Mouse (Mus musculus): ENCODE results near the gene Cc2d2a. TPM values are rescaled to one million over a fixed set of nuclear protein-coding genes. Genes with fewer than 3 reads are reported as not detected.

The Cc2d2a gene
- polyA plus RNA-seq, 2 experiments, result 8.6 to 11.1 TPM

DNA sequence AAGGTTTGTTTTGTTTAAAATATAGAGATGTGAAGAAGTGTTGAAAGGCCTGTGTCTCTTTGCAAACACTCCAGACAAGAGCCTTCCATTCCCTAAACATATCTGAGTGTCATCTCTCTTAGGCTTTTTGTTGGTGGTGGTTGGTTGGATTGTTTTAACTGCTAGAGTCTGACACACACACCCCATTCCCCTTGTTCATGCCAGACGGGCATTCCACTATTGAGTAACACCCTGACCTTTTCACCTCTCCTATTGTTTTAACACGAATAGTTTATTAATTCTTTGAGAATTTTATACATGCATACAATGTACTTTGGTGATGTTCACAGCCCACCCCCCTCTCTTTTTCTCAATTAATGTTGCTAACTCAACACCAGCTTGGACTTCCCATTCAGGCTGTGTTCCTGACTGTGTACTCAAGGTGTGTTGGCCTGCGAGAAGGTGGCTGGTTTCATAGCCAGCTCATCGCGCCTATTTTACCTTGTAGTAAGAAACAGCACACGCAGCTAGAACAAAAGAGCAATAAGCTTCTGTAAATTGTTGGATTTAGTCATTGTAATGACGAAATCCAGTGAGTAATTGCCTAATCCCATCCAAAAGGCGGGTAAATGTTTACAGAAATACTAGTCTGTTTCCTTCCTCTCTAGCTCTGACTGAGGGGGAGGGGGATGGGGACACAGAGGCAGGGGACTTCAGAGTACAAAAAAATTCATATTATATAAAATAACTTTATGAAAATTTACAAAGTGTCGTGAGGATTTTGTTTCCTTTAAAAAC is 126.0 kb downstream of the Cc2d2a start:
- H3K4me1 ChIP-seq (ENCODE audit: control insufficient read depth, insufficient read depth, low read length), result no peaks in the 10 kb centered on the region
- no peaks in the 10 kb centered on the region for H3K9me3 ChIP-seq (ENCODE audit: control insufficient read depth, low read length)
- no peak overlapping the region for H3K27ac ChIP-seq (replicated peaks; ENCODE audit: low read depth, low read length)
- no peak overlapping the region for H3K4me2 ChIP-seq (replicated peaks; ENCODE audit: low read depth, low read length, severe bottlenecking)
- ATAC-seq (ENCODE audit: low FRiP score, low read depth), result no peak
- DNase-seq (ENCODE audit: low spot score), result no peak
- no peaks in the 10 kb centered on the region for H3K36me3 ChIP-seq (ENCODE audit: control insufficient read depth, insufficient read depth, low read length)
- WGBS, result 80% methylated on average over 9 of the region's 9 CpGs
- no peak overlapping the region for H3K4me3 ChIP-seq (replicated peaks; ENCODE audit: low read length)
- no peak for TF ChIP-seq POLR2A (IDR thresholded peaks at IDR 0.05; ENCODE audit: borderline replicate concordance, extremely low read depth, insufficient read depth, insufficient read length)
- no peak overlapping the region for H3K9ac ChIP-seq (ENCODE audit: low read depth, low read length, severe bottlenecking)
- H3K27me3 ChIP-seq (ENCODE audit: control insufficient read depth, insufficient read depth, low read length), result no peaks in the 10 kb centered on the region

Other genes starting within 250 kb of the Cc2d2a start
- gene C1qtnf7, start 146.8 kb upstream of the Cc2d2a start, polyA plus RNA-seq (2012; rRNA removed), result 3.2 and 5.0 TPM in 2 replicates
- 6.6 and 9.3 TPM in 2 replicates for gene C1qtnf7, start 146.8 kb upstream of the Cc2d2a start, polyA plus RNA-seq (2014; fragmentation: Nextera tagmentation; extraction: Ambion mirVana)
- gene Bst1, start 156.5 kb downstream of the Cc2d2a start, polyA plus RNA-seq (2012; rRNA removed), result 0.10 and 0.16 TPM in 2 replicates
- 0.12 TPM in 1 of 2 replicates, not detected in the other for gene Bst1, start 156.5 kb downstream of the Cc2d2a start, polyA plus RNA-seq (2014; fragmentation: Nextera tagmentation; extraction: Ambion mirVana)
- 39.5 and 43.4 TPM in 2 replicates for gene Fbxl5, start 159.3 kb downstream of the Cc2d2a start, polyA plus RNA-seq (2012; rRNA removed)
- gene Fbxl5, start 159.3 kb downstream of the Cc2d2a start, polyA plus RNA-seq (2014; fragmentation: Nextera tagmentation; extraction: Ambion mirVana), result 58.7 and 64.1 TPM in 2 replicates
- gene Cd38, start 206.2 kb downstream of the Cc2d2a start, polyA plus RNA-seq (2012; rRNA removed), result 5.3 and 6.5 TPM in 2 replicates
- 7.4 and 7.7 TPM in 2 replicates for gene Cd38, start 206.2 kb downstream of the Cc2d2a start, polyA plus RNA-seq (2014; fragmentation: Nextera tagmentation; extraction: Ambion mirVana)